Mouse (Mus musculus) limb, embryonic 15.5 days (tissue): Measurements from ENCODE around the gene Fgfr2. TPM values are rescaled to one million over a fixed set of nuclear protein-coding genes. Genes with fewer than 3 reads are reported as not detected.

ENCODE experiments used
- ATAC-seq: fragments of 200-750 bp; cut with Nextera tagmentation; 2 replicates; pipeline ENCODE4 v1.8.0; 2017; ENCODE audit warnings: low read depth, moderate TSS enrichment; ENCODE audit not compliant: insufficient number of reproducible peaks, low FRiP score, low TSS enrichment
- H3K27ac ChIP-seq: fragments of 300-500 bp; sonication (generic); 2 replicates; pipeline ENCODE4 v1.5.1; 2015; ENCODE audit warnings: moderate library complexity, mild to moderate bottlenecking, inconsistent platforms
- H3K27me3 ChIP-seq: fragments of 300-500 bp; sonication (generic); 2 replicates; pipeline ENCODE4 v1.6.1; 2015; ENCODE audit warnings: inconsistent platforms
- H3K36me3 ChIP-seq: fragments of 300-500 bp; sonication (generic); 2 replicates; pipeline ENCODE4 v1.6.1; 2015; ENCODE audit warnings: inconsistent platforms
- H3K4me1 ChIP-seq: fragments of 300-500 bp; sonication (generic); 2 replicates; pipeline ENCODE4 v1.6.1; 2015; ENCODE audit warnings: inconsistent platforms
- H3K4me2 ChIP-seq: fragments of 300-500 bp; sonication (generic); 2 replicates; pipeline ENCODE4 v1.6.1; 2015; ENCODE audit warnings: mild to moderate bottlenecking, inconsistent platforms
- H3K4me3 ChIP-seq: fragments of 300-500 bp; sonication (generic); 2 replicates; pipeline ENCODE4 v1.5.1; 2015; ENCODE audit warnings: mild to moderate bottlenecking, inconsistent platforms
- H3K9ac ChIP-seq: fragments of 300-500 bp; sonication (generic); 2 replicates; pipeline ENCODE4 v1.6.1; 2015; ENCODE audit warnings: inconsistent platforms
- H3K9me3 ChIP-seq: fragments of 300-500 bp; sonication (generic); 2 replicates; pipeline ENCODE4 v1.6.1; 2016; ENCODE audit warnings: inconsistent platforms
- WGBS: fragments of 180-500 bp; shearing (Covaris S2); methylation state at CpG from one replicate; pipeline ENCODE4 v1.1.7; 2015; 5-methylcytosine and 5-hydroxymethylcytosine counted together
- polyA plus RNA-seq: library from polyadenylated mRNA; unstranded; fragments of >200 nt; fragmentation: Nextera tagmentation; extraction: Ambion mirVana; gene quantifications from 2 replicates; pipeline ENCODE4 v1.2.1, GENCODE M21; 2015

Fgfr2 gene
- polyA plus RNA-seq, 1 experiment from 2014 or later, result 101 TPM

DNA sequence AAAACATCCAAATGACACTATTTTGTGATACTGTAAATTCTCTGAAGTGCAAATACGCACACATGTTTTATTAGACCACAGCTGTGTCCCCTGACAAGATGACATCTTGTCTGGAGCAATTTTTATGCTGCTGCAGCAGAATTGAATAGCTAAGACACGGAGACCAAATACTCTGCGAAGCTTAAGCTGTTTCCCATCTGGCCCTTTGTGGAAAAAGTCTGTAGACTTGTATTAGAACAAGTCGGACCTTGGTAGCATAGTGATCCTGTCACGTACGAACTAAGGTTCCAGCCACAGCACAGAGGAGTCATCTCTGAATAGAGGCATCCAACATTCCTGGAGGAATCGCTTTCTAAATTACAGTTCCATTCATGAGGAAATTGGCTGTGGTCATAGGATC is 2138.9 kb downstream of the Fgfr2 start:
- Histone ChIP-seq H3K27me3 (no peaks in the 10 kb centered on the region), H3K36me3 (peaks cover 20% of the 10 kb centered on the region; the same call in 1 of the 2 replicates), H3K4me2 (no peak overlapping the region), H3K4me1 (peaks cover 44% of the 10 kb centered on the region), H3K27ac (peak overlapping the region; percentile 62; the same call in 1 of the 2 replicates), H3K9ac (no peak overlapping the region), H3K9me3 (no peaks in the 10 kb centered on the region), H3K4me3 (no peak overlapping the region)
- WGBS, result 55% methylated on average over 7 of the region's 7 CpGs
- ATAC-seq, result no peak

DNA sequence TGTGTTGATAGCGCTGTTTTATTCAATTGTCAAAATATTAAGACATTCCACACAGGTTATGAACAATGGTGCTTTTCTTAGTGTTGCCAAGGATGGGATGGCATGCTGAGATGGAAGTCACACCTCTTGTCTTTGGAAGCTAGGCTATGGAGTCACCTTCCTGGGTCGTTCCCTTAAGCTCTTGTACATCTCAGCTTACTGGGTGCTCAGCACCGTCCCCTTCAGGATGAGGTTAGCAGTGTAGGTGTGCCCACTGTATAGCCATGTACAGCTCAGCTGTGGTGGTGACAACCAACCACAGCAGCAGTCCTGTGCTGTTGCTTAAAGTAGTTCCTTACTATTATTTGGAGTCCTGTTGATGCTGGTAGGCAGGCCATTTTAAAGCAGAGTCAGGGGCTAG is 2140.3 kb downstream of the Fgfr2 start:
- H3K4me3 ChIP-seq, result no peak overlapping the region
- 64% methylated on average over 3 of the region's 3 CpGs for WGBS
- no peaks in the 10 kb centered on the region for H3K27me3 ChIP-seq
- no peak for ATAC-seq
- peaks cover 20% of the 10 kb centered on the region; the same call in 1 of the 2 replicates for H3K36me3 ChIP-seq
- peaks cover 45% of the 10 kb centered on the region for H3K4me1 ChIP-seq
- H3K27ac ChIP-seq, result no peak overlapping the region
- H3K4me2 ChIP-seq, result no peak overlapping the region
- no peak overlapping the region for H3K9ac ChIP-seq
- H3K9me3 ChIP-seq, result no peaks in the 10 kb centered on the region

DNA sequence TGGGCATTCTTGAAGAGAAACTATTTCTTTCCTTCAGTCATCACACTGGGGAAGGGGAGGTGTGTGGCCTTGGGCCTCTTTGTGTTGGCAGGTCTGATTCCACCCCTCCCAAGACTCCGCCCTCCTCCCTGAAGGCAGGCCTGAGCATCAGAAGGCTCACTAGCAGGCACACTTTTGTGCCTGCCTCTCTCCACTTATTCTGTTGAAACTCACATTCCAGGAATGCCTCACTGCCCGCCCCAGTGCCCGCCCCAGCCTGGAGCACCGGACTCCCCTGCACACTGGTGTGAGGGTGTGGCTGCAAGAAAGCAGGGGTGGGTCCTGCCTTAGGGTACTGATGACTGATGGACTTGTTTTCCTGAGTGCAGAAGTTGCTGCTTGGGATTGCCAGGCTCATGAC is 2140.8 kb downstream of the Fgfr2 start:
- Histone ChIP-seq H3K27ac (peak overlapping the region; percentile 50), H3K4me1 (peaks cover 45% of the 10 kb centered on the region), H3K9me3 (no peaks in the 10 kb centered on the region), H3K36me3 (peaks cover 18% of the 10 kb centered on the region; the same call in 1 of the 2 replicates), H3K27me3 (no peaks in the 10 kb centered on the region), H3K4me2 (no peak overlapping the region), H3K9ac (no peak overlapping the region), H3K4me3 (no peak overlapping the region)
- WGBS, result 44% methylated on average over 4 of the region's 4 CpGs
- peak; percentile 37 for ATAC-seq

DNA sequence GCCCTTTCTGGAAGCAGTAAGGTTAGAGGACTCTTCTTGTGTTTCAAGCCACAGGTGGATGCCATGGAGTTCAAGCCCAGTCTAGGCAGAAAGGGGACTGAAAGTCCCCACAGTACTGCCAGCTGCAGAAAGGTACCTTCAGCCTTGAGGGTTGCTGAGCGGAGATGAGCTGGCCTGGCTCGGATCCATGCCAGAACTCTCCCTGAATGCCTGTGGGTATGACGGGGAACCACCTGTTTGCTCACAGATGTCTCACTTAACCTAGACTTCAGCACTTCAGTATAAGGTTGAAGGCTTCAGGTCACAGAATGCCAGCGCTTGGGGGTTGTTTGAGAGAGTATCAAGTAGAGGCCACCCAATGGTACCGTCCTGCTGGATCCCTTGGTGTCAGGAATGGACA is 2143.0 kb downstream of the Fgfr2 start:
- Histone ChIP-seq H3K27me3 (no peaks in the 10 kb centered on the region), H3K4me3 (no peak overlapping the region), H3K4me2 (no peak overlapping the region), H3K9ac (no peak overlapping the region), H3K27ac (no peak overlapping the region), H3K4me1 (peaks cover 64% of the 10 kb centered on the region), H3K36me3 (peaks cover 8% of the 10 kb centered on the region; the same call in 1 of the 2 replicates), H3K9me3 (no peaks in the 10 kb centered on the region)
- 78% methylated on average over 5 of the region's 5 CpGs for WGBS
- ATAC-seq, result no peak

DNA sequence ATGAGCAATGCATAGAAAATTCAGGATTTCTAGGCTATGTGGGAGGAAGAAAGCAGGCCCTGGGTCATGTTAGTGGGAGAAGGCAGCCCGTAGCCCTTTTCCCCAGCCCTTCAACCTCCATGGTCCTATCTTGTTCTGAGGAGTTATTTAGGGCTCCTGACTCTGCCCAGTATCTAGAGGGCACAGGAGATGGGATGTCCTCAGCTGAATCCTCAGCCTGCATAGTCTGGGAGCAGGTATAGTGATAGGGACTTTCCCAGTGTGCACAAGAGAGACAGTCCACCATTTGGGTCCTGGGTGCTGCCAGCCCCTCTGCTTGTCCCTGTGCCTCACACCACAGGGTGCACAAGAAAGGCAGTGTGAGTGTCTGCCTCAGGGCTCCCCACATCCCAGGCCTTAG is 2144.6 kb downstream of the Fgfr2 start:
- Histone ChIP-seq H3K4me1 (peaks cover 60% of the 10 kb centered on the region), H3K27ac (no peak overlapping the region), H3K4me2 (no peak overlapping the region), H3K27me3 (no peaks in the 10 kb centered on the region), H3K4me3 (no peak overlapping the region), H3K9me3 (no peaks in the 10 kb centered on the region), H3K9ac (no peak overlapping the region), H3K36me3 (peaks cover 15% of the 10 kb centered on the region; the same call in 1 of the 2 replicates)
- WGBS, result 73% methylated on average over 1 of the region's 1 CpGs
- no peak for ATAC-seq

DNA sequence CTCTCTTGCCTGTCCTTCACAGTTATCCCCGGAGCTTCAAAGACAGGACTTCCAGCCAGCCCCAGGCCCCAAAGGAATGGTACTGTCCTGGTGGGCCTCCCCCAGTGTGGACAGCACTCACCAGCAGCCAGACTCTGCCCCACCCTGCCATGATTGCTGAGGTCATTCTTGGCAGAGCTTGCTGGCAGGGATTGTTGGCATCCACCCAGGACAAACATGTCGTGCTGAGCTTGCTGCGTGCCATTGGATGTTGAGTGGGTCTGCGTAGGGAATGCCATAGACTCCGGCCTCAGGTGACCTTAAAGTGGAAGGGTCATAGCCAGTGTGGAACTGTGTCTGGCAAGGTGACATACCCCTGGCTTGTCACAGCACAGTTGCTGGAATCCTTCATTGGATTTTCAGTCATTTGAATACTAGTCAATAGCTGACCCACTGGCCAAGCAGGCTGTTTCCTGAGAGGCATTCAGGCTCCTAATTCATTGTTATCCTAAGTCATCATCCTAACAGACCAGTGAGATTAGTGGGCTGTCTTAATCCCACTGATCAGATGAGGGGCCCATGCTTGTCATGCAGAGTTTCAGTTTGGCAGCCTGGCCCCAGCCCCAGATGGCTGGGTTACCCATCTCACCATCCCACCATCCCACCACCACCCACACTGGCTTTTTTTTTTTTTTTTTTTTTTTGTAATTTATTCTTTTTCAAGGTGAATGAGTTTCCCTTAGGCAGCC is 2145.2 kb downstream of the Fgfr2 start:
- peak; percentile 49 for ATAC-seq
- Histone ChIP-seq H3K36me3 (peaks cover 15% of the 10 kb centered on the region; the same call in 1 of the 2 replicates), H3K4me2 (no peak overlapping the region), H3K9me3 (no peaks in the 10 kb centered on the region), H3K4me1 (peaks cover 61% of the 10 kb centered on the region), H3K27ac (peak overlapping the region; percentile 75), H3K9ac (no peak overlapping the region), H3K27me3 (no peaks in the 10 kb centered on the region), H3K4me3 (no peak overlapping the region)
- WGBS, result 19% methylated on average over 5 of the region's 5 CpGs

DNA sequence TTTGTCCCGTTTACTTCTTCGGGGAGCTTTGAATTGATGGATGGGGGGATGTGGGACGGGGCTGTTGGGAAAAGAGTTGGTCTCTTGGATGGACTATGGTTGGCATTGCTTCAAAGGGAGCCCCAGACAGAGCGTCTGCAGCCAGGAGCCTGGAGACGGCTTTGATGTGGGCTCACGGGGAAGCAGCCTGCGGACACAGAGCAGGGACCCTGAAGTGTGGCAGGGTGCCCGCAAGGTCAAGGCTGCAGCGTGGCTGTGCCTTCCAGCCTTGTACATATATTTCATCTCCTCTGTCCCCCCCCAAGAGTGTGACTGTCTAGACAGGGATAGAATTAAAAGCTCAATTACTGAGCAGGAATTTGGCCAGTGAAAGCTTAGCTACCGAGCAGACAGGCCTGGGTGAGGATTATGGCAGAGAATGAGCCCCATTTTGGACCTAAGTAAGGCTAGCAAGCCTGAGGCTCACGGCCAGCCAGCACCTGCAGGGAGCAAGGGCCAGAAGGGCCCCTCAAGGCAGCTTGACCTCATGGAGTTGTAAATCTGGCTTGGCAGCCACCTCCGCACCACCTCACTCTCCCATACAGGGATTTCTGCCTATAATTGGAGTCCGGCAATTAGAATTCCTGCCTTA is 2146.7 kb downstream of the Fgfr2 start:
- 19% methylated on average over 13 of the region's 13 CpGs for WGBS
- H3K4me2 ChIP-seq, result no peak overlapping the region
- peaks cover 19% of the 10 kb centered on the region; the same call in 1 of the 2 replicates for H3K36me3 ChIP-seq
- H3K4me1 ChIP-seq, result peaks cover 54% of the 10 kb centered on the region
- H3K9ac ChIP-seq, result no peak overlapping the region
- ATAC-seq, result peak; percentile 41; the same call in 1 of the 2 replicates
- no peaks in the 10 kb centered on the region for H3K9me3 ChIP-seq
- no peaks in the 10 kb centered on the region for H3K27me3 ChIP-seq
- no peak overlapping the region for H3K4me3 ChIP-seq
- peak overlapping the region; percentile 72 for H3K27ac ChIP-seq

DNA sequence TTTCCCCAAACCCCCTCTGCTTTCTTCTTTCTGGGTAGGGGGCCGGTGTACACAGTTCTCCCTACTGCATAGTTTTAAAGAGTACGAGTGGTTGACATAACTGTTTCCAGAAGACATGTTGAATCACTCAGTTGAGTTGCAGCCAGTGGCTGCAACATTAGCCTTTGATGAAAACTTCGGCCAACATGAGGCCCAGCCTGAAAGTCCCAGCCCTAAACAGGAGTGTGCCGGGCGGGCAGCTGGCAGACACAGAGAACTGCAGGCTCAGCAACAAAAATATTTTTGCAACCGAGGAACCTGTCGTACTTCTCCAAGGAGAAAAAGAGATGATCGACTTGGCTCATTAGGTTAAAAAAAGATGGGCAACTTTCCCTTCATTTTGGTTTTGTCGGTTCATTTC is 2150.4 kb downstream of the Fgfr2 start:
- WGBS, result 46% methylated on average over 9 of the region's 9 CpGs
- Histone ChIP-seq H3K9me3 (no peaks in the 10 kb centered on the region), H3K27me3 (no peaks in the 10 kb centered on the region), H3K4me2 (no peak overlapping the region), H3K4me1 (peaks cover 64% of the 10 kb centered on the region), H3K4me3 (no peak overlapping the region), H3K27ac (peak overlapping the region; percentile 67), H3K36me3 (peaks cover 13% of the 10 kb centered on the region; the same call in 1 of the 2 replicates), H3K9ac (no peak overlapping the region)
- ATAC-seq, result no peak

DNA sequence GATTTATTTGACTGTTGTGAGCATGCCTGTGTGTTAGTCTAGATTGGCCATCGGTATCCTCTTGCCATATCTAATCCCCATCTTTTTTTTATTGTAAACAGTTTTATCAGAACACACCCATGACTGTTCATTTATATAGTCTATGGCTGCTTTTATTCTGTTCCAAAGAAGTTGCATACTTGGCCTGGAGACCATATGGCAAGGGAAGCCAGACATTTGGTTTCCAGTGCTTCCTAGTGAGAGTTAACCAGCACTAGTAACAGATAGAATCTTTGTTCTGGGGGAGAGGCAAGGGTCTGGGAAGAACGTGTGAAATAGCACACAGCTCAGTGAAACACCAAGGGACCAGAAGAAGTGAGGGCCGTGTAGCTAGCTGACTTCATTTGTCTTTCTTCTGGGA is 2153.6 kb downstream of the Fgfr2 start:
- Histone ChIP-seq H3K36me3 (peaks cover 10% of the 10 kb centered on the region; the same call in 1 of the 2 replicates), H3K4me3 (no peak overlapping the region), H3K4me2 (no peak overlapping the region), H3K27ac (peak overlapping the region; percentile 80), H3K9me3 (no peaks in the 10 kb centered on the region), H3K9ac (no peak overlapping the region), H3K4me1 (peaks cover 74% of the 10 kb centered on the region), H3K27me3 (no peaks in the 10 kb centered on the region)
- 33% methylated on average over 3 of the region's 3 CpGs for WGBS
- 0 out of 2 replicates have a peak, but pooled peaks have one; percentile 15 for ATAC-seq

DNA sequence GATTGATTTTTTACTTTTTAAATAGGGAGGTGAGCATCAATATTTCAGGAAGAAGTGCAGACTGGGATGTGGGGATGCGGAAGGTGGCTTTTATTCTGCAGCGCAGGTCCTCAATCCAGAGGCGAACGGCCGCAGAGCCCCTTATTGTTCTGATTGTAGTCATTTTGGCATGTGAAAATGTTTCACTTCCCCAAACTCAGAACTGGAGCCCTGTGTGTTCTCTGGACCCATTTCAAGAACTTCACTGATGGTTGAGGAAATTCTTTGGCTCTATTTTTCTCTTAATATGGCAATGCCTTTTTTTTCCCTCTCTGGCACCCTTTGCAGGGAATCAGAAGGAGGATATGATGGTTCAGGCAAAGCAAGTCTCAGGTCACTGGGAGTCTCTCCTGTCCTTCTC is 2154.1 kb downstream of the Fgfr2 start:
- Histone ChIP-seq H3K36me3 (peaks cover 6% of the 10 kb centered on the region; the same call in 1 of the 2 replicates), H3K27me3 (no peaks in the 10 kb centered on the region), H3K4me3 (no peak overlapping the region), H3K4me1 (peaks cover 75% of the 10 kb centered on the region), H3K9me3 (no peaks in the 10 kb centered on the region), H3K4me2 (no peak overlapping the region), H3K9ac (no peak overlapping the region), H3K27ac (peak overlapping the region; percentile 80)
- WGBS, result 44% methylated on average over 5 of the region's 5 CpGs
- no peak for ATAC-seq

DNA sequence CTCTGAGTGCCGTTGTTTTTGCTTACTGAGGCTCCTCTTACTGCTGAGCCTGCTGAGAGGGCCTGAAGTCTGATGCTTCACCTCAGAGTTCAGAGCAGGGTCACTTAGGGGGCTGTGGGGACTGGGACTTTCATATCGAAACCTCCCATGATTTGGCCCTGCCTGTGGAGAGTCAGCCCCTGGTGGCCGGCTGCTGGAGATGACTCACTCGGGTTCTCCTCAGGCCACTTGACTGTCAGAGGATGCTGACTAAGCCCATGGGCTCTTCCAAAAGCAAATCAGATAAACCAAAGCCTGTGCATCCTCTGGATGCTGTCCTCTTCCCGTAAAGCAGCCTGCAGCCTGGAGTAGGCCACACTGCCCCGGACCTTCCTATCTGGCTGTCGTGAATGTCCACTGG is 2154.6 kb downstream of the Fgfr2 start:
- no peak for ATAC-seq
- H3K9ac ChIP-seq, result no peak overlapping the region
- H3K4me3 ChIP-seq, result no peak overlapping the region
- no peaks in the 10 kb centered on the region for H3K9me3 ChIP-seq
- peaks cover 4% of the 10 kb centered on the region; the same call in 1 of the 2 replicates for H3K36me3 ChIP-seq
- no peaks in the 10 kb centered on the region for H3K27me3 ChIP-seq
- peaks cover 75% of the 10 kb centered on the region for H3K4me1 ChIP-seq
- no peak overlapping the region for H3K4me2 ChIP-seq
- 60% methylated on average over 7 of the region's 7 CpGs for WGBS
- peak overlapping the region; percentile 80 for H3K27ac ChIP-seq

DNA sequence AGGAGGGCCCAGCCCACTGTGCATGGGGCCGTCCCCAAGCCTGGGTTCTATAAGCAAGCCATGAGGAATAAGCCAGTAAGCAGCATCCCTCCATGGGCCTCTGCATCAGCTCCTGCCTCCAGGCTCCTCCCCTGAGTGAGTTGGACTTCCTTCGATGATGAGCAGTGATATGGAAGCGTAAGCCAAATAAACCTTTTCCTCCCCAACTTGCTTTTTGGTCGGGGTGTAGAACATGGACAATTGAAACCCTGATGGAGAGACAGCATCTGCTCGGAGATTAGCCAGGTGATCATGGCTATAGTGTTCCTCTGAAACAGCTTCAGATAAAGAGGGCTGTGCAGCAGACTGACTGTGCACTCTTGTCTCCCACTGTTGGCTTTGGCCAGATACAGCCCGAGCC is 2155.2 kb downstream of the Fgfr2 start:
- no peak overlapping the region for H3K4me2 ChIP-seq
- H3K4me3 ChIP-seq, result no peak overlapping the region
- no peaks in the 10 kb centered on the region for H3K27me3 ChIP-seq
- WGBS, result 80% methylated on average over 6 of the region's 6 CpGs
- H3K27ac ChIP-seq, result peak overlapping the region; percentile 80; the same call in 1 of the 2 replicates
- peaks cover 68% of the 10 kb centered on the region for H3K4me1 ChIP-seq
- H3K9me3 ChIP-seq, result no peaks in the 10 kb centered on the region
- H3K9ac ChIP-seq, result no peak overlapping the region
- peaks cover 4% of the 10 kb centered on the region; the same call in 1 of the 2 replicates for H3K36me3 ChIP-seq
- no peak for ATAC-seq
